Mouse (Mus musculus): ENCODE measurements around the gene Ctc1.

The Ctc1 gene

GRCm38 (mm10) chr11:69050748-69051147 lies 35.0 kb downstream of the Ctc1 start:
- DNase-seq (ENCODE audit: low spot score): no peak

GRCm38 (mm10) chr11:69051771-69052170 lies 36.1 kb downstream of the Ctc1 start:
- DNase-seq (ENCODE audit: low spot score): no peak

GRCm38 (mm10) chr11:69052824-69053421 lies 37.2 kb downstream of the Ctc1 start:
- no peak for DNase-seq (ENCODE audit: low spot score)

- DNase-seq (ENCODE audit: low spot score): no peak
Observed at GRCm38 (mm10) chr11:69053848-69054247, 38.1 kb downstream of the Ctc1 start.

- DNase-seq (ENCODE audit: low spot score): no peak
Observed at GRCm38 (mm10) chr11:69058265-69058664, 42.6 kb downstream of the Ctc1 start.

GRCm38 (mm10) chr11:69058729-69059356 lies 43.1 kb downstream of the Ctc1 start:
- DNase-seq (ENCODE audit: low spot score): no peak

- DNase-seq (ENCODE audit: low spot score): peak; percentile 84
Observed at GRCm38 (mm10) chr11:69059357-69059974, 43.8 kb downstream of the Ctc1 start, which contains the start of gene Borcs6. Borcs6 (plus strand) TSS chr11:69059717.

GRCm38 (mm10) chr11:69059975-69060411 lies 44.3 kb downstream of the Ctc1 start:
- no peak for DNase-seq (ENCODE audit: low spot score)

- DNase-seq (ENCODE audit: low spot score): no peak
Observed at GRCm38 (mm10) chr11:69060448-69061254, 44.9 kb downstream of the Ctc1 start.

GRCm38 (mm10) chr11:69061255-69061912 lies 45.7 kb downstream of the Ctc1 start:
- no peak for DNase-seq (ENCODE audit: low spot score)

GRCm38 (mm10) chr11:69062194-69062760 lies 46.6 kb downstream of the Ctc1 start:
- DNase-seq (ENCODE audit: low spot score): peak; percentile 69

- peak; percentile 96 for DNase-seq (ENCODE audit: low spot score)
Observed at GRCm38 (mm10) chr11:69062761-69063224, 47.1 kb downstream of the Ctc1 start.

- DNase-seq (ENCODE audit: low spot score): peak; percentile 85
Observed at GRCm38 (mm10) chr11:69063413-69064201, 47.9 kb downstream of the Ctc1 start.

GRCm38 (mm10) chr11:69064259-69065133 lies 48.8 kb downstream of the Ctc1 start:
- no peak for DNase-seq (ENCODE audit: low spot score)

- no peak for DNase-seq (ENCODE audit: low spot score)
Observed at GRCm38 (mm10) chr11:69065394-69065925, 49.7 kb downstream of the Ctc1 start.

GRCm38 (mm10) chr11:69066163-69066861 lies 50.6 kb downstream of the Ctc1 start:
- DNase-seq (ENCODE audit: low spot score): no peak

- peak; percentile 76 for DNase-seq (ENCODE audit: low spot score)
Observed at GRCm38 (mm10) chr11:69066956-69067355, 51.2 kb downstream of the Ctc1 start.

- DNase-seq (ENCODE audit: low spot score): peak; percentile 26
Observed at GRCm38 (mm10) chr11:69067601-69068000, 51.9 kb downstream of the Ctc1 start.

- no peak for DNase-seq (ENCODE audit: low spot score)
Observed at GRCm38 (mm10) chr11:69070093-69070492, 54.4 kb downstream of the Ctc1 start.

All from urinary bladder, postnatal 25 days (tissue).